In genomic region chr16:51809120-51809519, GRCm38 (mm10) we compare ENCODE assay signal across 16 mouse cellular contexts.
"Had no signal": no experiment of that assay in that cellular context is flagged by ENCODE, and none has a peak within 500 bp of the region (broad histone marks: within the 10 kb centered on the region; RNA-seq: fewer than 3 reads in every experiment).

No protein-coding gene starts in this region.

- H3K4me2 ChIP-seq: limb, embryonic 13.5 days; liver, embryonic 12.5 days; liver, embryonic 15.5 days; lung, embryonic 15.5 days; midbrain, embryonic 11.5 days had no signal

- H3K4me3 ChIP-seq: limb, embryonic 10.5 days; limb, embryonic 13.5 days; liver, embryonic 12.5 days; liver, embryonic 15.5 days; lung, embryonic 15.5 days had no signal

- H3K36me3 ChIP-seq: limb, embryonic 10.5 days; limb, embryonic 13.5 days; liver, embryonic 12.5 days; liver, embryonic 15.5 days; lung, embryonic 15.5 days had no signal

- ATAC-seq: liver, embryonic 12.5 days had no signal

- DNase-seq: kidney, postnatal 14 days; kidney, postnatal 4 days; layer of hippocampus, adult 9-11 months; liver; lung, adult 18-20 months; lung, postnatal 10 days; lung, postnatal 36 days; midbrain, embryonic 14.5 days; thymus, adult 18-20 months; thymus, postnatal 36 days had no signal

- H3K9me3 ChIP-seq: limb, embryonic 10.5 days; limb, embryonic 13.5 days; liver, embryonic 12.5 days; liver, embryonic 15.5 days; lung, embryonic 15.5 days had no signal

- H3K9ac ChIP-seq: limb, embryonic 13.5 days; liver, embryonic 12.5 days; liver, embryonic 15.5 days; lung, embryonic 15.5 days had no signal

- H3K27me3 ChIP-seq: limb, embryonic 13.5 days; liver, embryonic 12.5 days; liver, embryonic 15.5 days; lung, embryonic 15.5 days had no signal

- H3K27ac ChIP-seq: limb, embryonic 10.5 days; limb, embryonic 13.5 days; liver, embryonic 12.5 days; liver, embryonic 15.5 days; lung, embryonic 15.5 days had no signal

- H3K4me1 ChIP-seq: limb, embryonic 10.5 days; limb, embryonic 13.5 days; liver, embryonic 12.5 days; liver, embryonic 15.5 days; lung, embryonic 15.5 days had no signal
